Mouse (Mus musculus) embryo, embryonic 11.5 days (tissue): ENCODE measurements around the gene Mansc4.

Experiments
- DNase-seq: peaks from one replicate; pipeline ENCODE4 v3.0.0-alpha.2; 2012; ENCODE audit warnings: low read depth, low spot score

Mansc4 gene

GRCm38 (mm10) chr6:147079919-147080318 is 6.9 kb downstream of the Mansc4 start:
- DNase-seq = no peak

GRCm38 (mm10) chr6:147076878-147077277 is 10.0 kb downstream of the Mansc4 start:
- no peak for DNase-seq

GRCm38 (mm10) chr6:147075808-147076387 is 10.9 kb downstream of the Mansc4 start:
- DNase-seq = no peak

GRCm38 (mm10) chr6:147064944-147065261 is 21.9 kb downstream of the Mansc4 start:
- no peak for DNase-seq

GRCm38 (mm10) chr6:147064226-147064943 is 22.4 kb downstream of the Mansc4 start:
- no peak for DNase-seq

GRCm38 (mm10) chr6:147062694-147063093 is 24.1 kb downstream of the Mansc4 start:
- DNase-seq = no peak

GRCm38 (mm10) chr6:147062034-147062433 is 24.8 kb downstream of the Mansc4 start:
- no peak for DNase-seq

- DNase-seq = no peak
These were observed 25.2 kb downstream of the Mansc4 start for GRCm38 (mm10) chr6:147061630-147062029.

- no peak for DNase-seq
These were observed 27.5 kb downstream of the Mansc4 start for GRCm38 (mm10) chr6:147059326-147059725.

GRCm38 (mm10) chr6:147055374-147055977 is 31.4 kb downstream of the Mansc4 start:
- no peak for DNase-seq

GRCm38 (mm10) chr6:147053785-147054646 is 32.8 kb downstream of the Mansc4 start:
- DNase-seq = no peak

- no peak for DNase-seq
These were observed 34.4 kb downstream of the Mansc4 start for GRCm38 (mm10) chr6:147052440-147052839.

- no peak for DNase-seq
These were observed 35.2 kb downstream of the Mansc4 start for GRCm38 (mm10) chr6:147051666-147052065.

GRCm38 (mm10) chr6:147049239-147049805 is 37.5 kb downstream of the Mansc4 start:
- no peak for DNase-seq

- DNase-seq = no peak
These were observed 43.2 kb downstream of the Mansc4 start for GRCm38 (mm10) chr6:147043633-147044032.

GRCm38 (mm10) chr6:147042291-147043290 is 44.2 kb downstream of the Mansc4 start, which contains the start of gene Mrps35:
Mrps35 (plus strand) TSS chr6:147042764.
- peak; percentile 76 for DNase-seq

GRCm38 (mm10) chr6:147032303-147032925 is 54.4 kb downstream of the Mansc4 start, which contains the start of gene Rep15:
Rep15 (plus strand) TSS chr6:147032584.
- no peak for DNase-seq

GRCm38 (mm10) chr6:147030096-147030885 is 56.5 kb downstream of the Mansc4 start:
- no peak for DNase-seq

GRCm38 (mm10) chr6:147029591-147029990 is 57.2 kb downstream of the Mansc4 start:
- no peak for DNase-seq
